Mouse (Mus musculus) ES-Bruce4 (cell line): ENCODE measurements at regions not wholly inside any gene's neighbourhood (a gene's known extent, or its start where the extent isn't known, plus 50 kb on each side); places are given as distances from the start of the nearest gene placed in this dataset.

Experiments
- CTCF ChIP-seq: IDR thresholded peaks from one replicate; pipeline ENCODE4 v1.8.1; 2011; ENCODE audit warnings: low read depth, low read length
- POLR2A ChIP-seq: IDR thresholded peaks from one replicate; pipeline ENCODE4 v1.8.1; 2011; ENCODE audit warnings: low read length; ENCODE audit not compliant: insufficient read depth

DNA sequence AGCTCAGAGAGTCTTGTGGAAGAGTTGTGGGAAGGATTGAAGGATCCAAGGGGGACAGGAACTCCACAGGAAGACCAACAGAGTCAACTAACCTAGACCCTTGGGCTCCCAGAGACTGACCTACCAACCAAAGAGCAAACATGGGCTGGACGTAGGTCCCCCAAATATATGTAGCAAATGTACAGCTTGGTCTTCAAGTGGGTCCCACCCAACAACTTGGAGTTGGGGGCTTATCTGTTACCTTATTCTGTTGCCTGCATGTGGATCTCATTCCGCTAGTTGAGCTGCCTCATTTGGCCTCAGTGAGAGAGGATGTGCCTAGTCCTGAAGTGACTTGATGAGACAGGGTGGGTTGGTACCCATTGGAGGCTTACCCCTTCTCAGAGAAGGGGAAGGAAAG, 371.1 kb upstream of the Gm10131 start:
- no peak for TF ChIP-seq POLR2A
- TF ChIP-seq CTCF, result no peak
